Mouse (Mus musculus): Measurements from ENCODE around the gene N4bp3.

GRCm38 (mm10) chr11:51650691-51651515, at the start of gene N4bp3, which contains the start of gene D930048N14Rik:
- no peak for TF ChIP-seq POLR2A (IDR thresholded peaks at IDR 0.05; ENCODE audit: low read depth, low read length)
- TF ChIP-seq CTCF (conservative IDR thresholded peaks at IDR 0.05; ENCODE audit: insufficient read depth, insufficient read length, low read depth, low read length), result no peak

Measured in kidney, adult 2 months (tissue).